Mouse (Mus musculus) stomach, postnatal 0 days (tissue): Measurements from ENCODE around the gene Wbp2nl. TPM values are rescaled to one million over a fixed set of nuclear protein-coding genes. Genes with fewer than 3 reads are reported as not detected.

Experiments
- ATAC-seq: fragments of 200-750 bp; cut with Nextera tagmentation; 2 replicates; pipeline ENCODE4 v1.8.0; 2017; ENCODE audit not compliant: low FRiP score, low TSS enrichment
- DNase-seq: peaks from one replicate; pipeline ENCODE4 v3.0.0-alpha.2; 2016; ENCODE audit warnings: low spot score
- H3K27ac ChIP-seq: fragments of 300-500 bp; sonication (generic); replicated peaks from 2 replicates; pipeline ENCODE4 v1.5.1; 2014; ENCODE audit warnings: mild to moderate bottlenecking, control low read depth
- H3K27me3 ChIP-seq: fragments of 300-500 bp; sonication (generic); 2 replicates; pipeline ENCODE4 v1.6.1; 2014; ENCODE audit warnings: low read length; ENCODE audit not compliant: control insufficient read depth, insufficient read depth
- H3K36me3 ChIP-seq: fragments of 300-500 bp; sonication (generic); 2 replicates; pipeline ENCODE4 v1.6.1; 2014; ENCODE audit warnings: low read length, mixed read lengths; ENCODE audit not compliant: control insufficient read depth, insufficient read depth
- H3K4me1 ChIP-seq: fragments of 300-500 bp; sonication (generic); replicated peaks from 2 replicates; pipeline ENCODE4 v1.6.1; 2014; ENCODE audit warnings: antibody characterized with exemption; ENCODE audit not compliant: control insufficient read depth, insufficient read depth
- H3K4me2 ChIP-seq: fragments of 300-500 bp; sonication (generic); replicated peaks from 2 replicates; pipeline ENCODE4 v1.6.1; 2014; ENCODE audit warnings: low read depth, mild to moderate bottlenecking, control low read depth, moderate library complexity
- H3K4me3 ChIP-seq: fragments of 300-500 bp; sonication (generic); 2 replicates; pipeline ENCODE4 v1.5.1; 2014; ENCODE audit warnings: low read depth, low read length, control low read depth
- H3K9ac ChIP-seq: fragments of 300-500 bp; sonication (generic); 2 replicates; pipeline ENCODE4 v1.6.1; 2014; ENCODE audit warnings: mild to moderate bottlenecking, low read length, control low read depth, mixed read lengths
- H3K9me3 ChIP-seq: fragments of 300-500 bp; sonication (generic); 2 replicates; pipeline ENCODE4 v1.6.1; 2016; ENCODE audit warnings: low read length; ENCODE audit not compliant: control insufficient read depth
- CTCF ChIP-seq: IDR thresholded peaks from 2 replicates; pipeline ENCODE4 v1.5.1; 2016; ENCODE audit warnings: antibody characterized with exemption, low read depth, mild to moderate bottlenecking, moderate library complexity
- EP300 ChIP-seq: optimal IDR thresholded peaks from 2 replicates; pipeline ENCODE3; 2016; ENCODE audit warnings: antibody characterized with exemption
- WGBS: fragments of 180-500 bp; shearing (Covaris S2); extraction: QIAGEN DNeasy Blood & Tissue Kit; methylation state at CpG from one replicate; pipeline ENCODE4 v1.1.7; 2014; 5-methylcytosine and 5-hydroxymethylcytosine counted together
- polyA plus RNA-seq: library from polyadenylated mRNA; unstranded; fragments of >200 nt; fragmentation: Nextera tagmentation; extraction: Ambion mirVana; gene quantifications from 2 replicates; pipeline ENCODE4 v1.2.1, GENCODE M21; 2015

Gene Wbp2nl
- polyA plus RNA-seq, 1 experiment from 2014 or later: 0.08 TPM

DNA sequence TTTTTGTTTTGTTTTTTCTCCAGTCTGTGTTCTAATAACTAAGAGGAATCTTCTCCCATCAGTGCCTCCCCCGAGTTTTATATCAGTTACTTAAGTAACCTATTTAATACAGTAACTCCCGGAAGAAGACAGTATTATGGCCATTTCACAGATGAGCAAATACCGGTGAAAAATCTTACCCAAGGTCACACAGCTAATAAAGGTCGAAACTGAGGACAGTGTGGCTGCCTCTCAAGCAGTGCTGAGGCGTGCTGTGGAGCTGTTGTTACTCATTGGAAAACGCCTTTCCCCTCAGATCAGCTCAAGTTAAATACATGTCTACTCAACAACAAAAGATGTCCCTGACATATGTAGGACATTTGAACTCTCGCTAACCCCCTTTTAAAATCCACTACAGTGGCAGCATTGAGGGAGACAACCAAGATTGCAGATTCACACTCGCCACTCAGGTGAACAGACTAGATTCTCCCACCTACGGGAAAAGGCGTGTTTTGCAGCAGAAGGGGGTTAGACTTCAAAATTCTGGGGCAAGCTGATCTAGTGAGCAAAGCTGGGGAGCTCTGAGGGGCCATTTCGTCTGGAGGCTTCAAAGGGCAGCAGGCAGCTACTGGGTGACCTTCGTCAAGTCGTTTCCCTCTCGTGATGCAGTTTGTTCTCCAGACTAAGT is 54.5 kb downstream of the Wbp2nl start:
- H3K36me3 ChIP-seq: peaks cover 15% of the 10 kb centered on the region
- WGBS: 17% methylated on average over 14 of the region's 14 CpGs
- H3K27me3 ChIP-seq: no peaks in the 10 kb centered on the region
- H3K4me2 ChIP-seq: peak overlapping the region; percentile 81
- no peaks in the 10 kb centered on the region for H3K4me1 ChIP-seq
- DNase-seq (no peak), ATAC-seq (no peak)
- H3K9me3 ChIP-seq: no peaks in the 10 kb centered on the region
- peak overlapping the region; percentile 89 for H3K27ac ChIP-seq
- TF ChIP-seq CTCF (no peak), EP300 (no peak)
- H3K9ac ChIP-seq: peak overlapping the region; percentile 98
- H3K4me3 ChIP-seq: peak overlapping the region; percentile 96

DNA sequence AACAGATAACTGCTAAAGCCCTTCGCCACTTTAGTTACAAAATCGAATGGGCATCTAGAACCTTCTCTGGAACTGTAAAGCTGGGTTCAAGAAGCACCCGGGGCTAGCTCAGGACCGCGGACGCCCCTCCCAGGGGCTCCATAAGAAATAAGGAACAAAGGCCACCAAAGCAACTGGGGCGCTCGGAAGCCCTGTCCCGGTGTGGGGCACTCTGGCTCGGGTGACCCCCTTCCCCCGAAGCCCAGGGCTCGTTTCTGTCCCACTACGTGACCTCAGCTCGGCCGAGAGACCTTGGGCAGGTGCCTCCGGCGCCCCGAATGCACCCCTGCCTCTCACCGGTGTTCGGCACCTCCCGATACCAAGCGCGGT is 55.0 kb downstream of the Wbp2nl start:
- WGBS: under 1% methylated on average over 23 of the region's 23 CpGs
- DNase-seq (no peak), ATAC-seq (no peak)
- Histone ChIP-seq H3K27ac (peak overlapping the region; percentile 89), H3K4me2 (peak overlapping the region; percentile 81), H3K27me3 (no peaks in the 10 kb centered on the region), H3K9ac (peak overlapping the region; percentile 98), H3K4me1 (no peaks in the 10 kb centered on the region), H3K9me3 (no peaks in the 10 kb centered on the region), H3K4me3 (peak overlapping the region; percentile 96), H3K36me3 (peaks cover 11% of the 10 kb centered on the region)
- TF ChIP-seq CTCF (no peak), EP300 (no peak)

DNA sequence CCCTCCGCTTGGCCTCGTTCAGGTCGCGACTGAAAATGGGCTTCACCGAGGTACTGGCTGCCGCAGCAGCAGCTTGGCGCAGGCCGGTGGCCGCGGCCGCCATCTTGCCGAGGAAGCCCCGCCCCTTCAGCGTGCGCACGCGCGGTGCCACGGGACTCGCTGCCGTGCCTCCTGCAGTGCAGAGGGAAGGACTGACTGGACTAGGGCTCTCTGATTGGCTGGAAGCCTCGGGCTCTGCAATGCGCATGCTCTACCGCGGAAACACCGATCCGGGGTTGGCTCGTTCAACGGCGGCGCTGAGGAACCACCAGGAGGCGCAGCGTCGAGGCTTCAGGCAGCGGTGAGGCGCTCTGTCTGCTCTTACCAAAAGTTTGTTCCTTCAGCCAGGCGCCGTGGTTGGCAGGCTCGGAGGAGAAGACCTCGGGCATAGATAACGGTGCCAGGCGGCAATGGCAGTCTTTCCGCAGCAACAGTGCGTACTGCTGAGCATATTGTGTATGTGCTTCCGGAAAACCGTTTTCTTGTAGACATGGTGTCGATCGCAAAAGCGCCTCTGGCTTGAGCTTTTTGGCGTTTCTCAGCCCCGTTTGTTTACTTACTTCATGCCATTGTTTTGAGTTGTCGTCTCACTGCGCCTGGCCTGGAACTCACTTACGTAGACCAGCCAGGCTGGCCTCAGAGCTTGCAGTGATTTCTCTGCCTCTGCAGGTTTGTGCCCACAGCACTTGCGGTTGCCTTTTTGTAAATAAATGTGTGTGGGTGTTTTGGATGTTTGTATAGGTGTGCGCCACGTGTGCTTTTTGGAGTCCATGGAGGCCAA is 55.6 kb downstream of the Wbp2nl start, which contains the start of gene Ndufa6:
Gene Ndufa6, minus strand, starts transcription at position 197 of the 820 bp plus-strand sequence.
- Histone ChIP-seq H3K4me3 (peak within 1 kb of the TSS; percentile 96), H3K9ac (peak within 1 kb of the TSS; percentile 98), H3K4me1 (no peaks in the 10 kb centered on the region), H3K4me2 (peak within 1 kb of the TSS; percentile 81), H3K27me3 (no peaks in the 10 kb centered on the region), H3K36me3 (peaks cover 8% of the 10 kb centered on the region; the same call in 1 of the 2 replicates), H3K27ac (peak within 1 kb of the TSS; percentile 93), H3K9me3 (no peaks in the 10 kb centered on the region)
- TF ChIP-seq EP300 (peak; percentile 62), CTCF (peak; percentile 100)
- peak; percentile 98 for DNase-seq
- WGBS: 1% methylated on average over 56 of the region's 57 CpGs
- ATAC-seq: peak; percentile 98

DNA sequence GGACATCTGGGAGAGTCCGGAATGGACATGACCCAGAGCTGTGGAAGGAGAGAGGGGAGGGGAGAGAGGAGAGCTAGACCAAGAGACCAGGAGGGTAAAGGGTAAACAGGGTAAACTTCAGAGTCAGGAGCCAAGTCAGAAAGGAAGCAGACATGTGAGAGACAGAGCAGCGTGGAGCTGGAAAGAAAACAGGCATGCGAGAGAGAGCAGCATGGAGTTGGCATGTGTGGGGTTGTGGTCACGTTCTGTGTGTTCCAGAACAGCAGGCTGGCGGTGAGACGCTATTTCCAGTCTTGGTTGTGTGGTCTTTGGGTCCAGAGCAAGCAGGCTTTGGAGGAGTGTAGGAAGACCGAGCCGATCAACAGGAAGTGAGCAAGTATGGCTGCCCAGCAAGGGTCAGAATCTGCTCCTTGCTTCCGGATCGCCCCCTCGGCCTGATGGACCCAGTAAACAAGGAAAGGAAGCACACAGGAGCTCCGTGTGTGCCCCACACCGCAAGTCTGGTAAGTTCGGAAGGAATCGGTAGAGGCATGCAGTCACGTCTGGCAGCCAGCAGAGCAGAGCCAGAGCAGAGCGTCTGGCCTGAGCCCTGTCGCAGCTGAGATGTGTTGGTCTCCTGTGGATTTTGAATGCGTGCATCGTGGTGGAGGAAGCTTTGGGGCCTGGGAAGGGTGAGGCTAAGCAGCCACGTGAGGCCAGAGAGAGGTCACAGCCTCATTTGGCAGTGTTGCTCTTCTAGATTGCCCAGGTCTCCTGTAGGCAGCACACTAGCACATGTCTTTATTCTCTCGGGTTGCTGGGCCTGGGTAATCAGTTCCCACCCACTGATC is 59.9 kb downstream of the Wbp2nl start:
- Histone ChIP-seq H3K4me1 (no peaks in the 10 kb centered on the region), H3K9me3 (no peaks in the 10 kb centered on the region), H3K4me3 (no peak overlapping the region), H3K9ac (no peak overlapping the region), H3K27me3 (no peaks in the 10 kb centered on the region), H3K4me2 (no peak overlapping the region), H3K27ac (peak overlapping the region; percentile 35; the same call in 1 of the 2 replicates), H3K36me3 (no peaks in the 10 kb centered on the region)
- 45% methylated on average over 22 of the region's 22 CpGs for WGBS
- ATAC-seq: no peak
- no peak for DNase-seq
- no peak for TF ChIP-seq EP300
- TF ChIP-seq CTCF: no peak

DNA sequence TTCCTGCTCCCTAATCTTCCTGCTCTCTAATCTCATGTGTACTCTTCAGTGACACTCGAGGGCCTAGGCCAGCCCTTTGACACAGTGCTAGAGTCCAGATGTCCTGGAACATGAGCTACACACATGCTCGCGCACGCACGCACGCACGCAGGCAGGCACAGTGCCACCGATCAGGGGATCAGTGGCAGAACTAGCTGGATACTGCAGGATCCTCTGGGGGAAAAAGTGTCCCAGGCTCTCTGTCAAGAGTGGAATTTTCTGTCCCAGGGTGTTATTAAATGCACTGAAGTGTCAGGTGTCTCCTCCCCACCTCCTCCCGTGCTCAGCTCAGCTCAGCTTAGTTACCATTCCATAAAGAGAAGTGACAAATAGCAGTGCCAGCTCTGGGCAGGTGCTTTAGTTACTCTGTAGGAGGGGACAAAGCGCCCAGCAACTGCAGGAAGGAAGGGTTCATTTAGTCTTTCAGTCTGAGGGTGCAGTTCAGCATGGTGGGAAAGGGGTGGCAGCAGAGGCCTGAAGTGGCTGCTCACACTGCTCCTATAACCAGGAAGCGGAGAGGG is 62.8 kb downstream of the Wbp2nl start:
- H3K4me1 ChIP-seq: no peaks in the 10 kb centered on the region
- H3K4me2 ChIP-seq: no peak overlapping the region
- H3K36me3 ChIP-seq: no peaks in the 10 kb centered on the region
- peak overlapping the region; percentile 58 for H3K27ac ChIP-seq
- WGBS: 61% methylated on average over 11 of the region's 11 CpGs
- no peaks in the 10 kb centered on the region for H3K27me3 ChIP-seq
- H3K4me3 ChIP-seq: no peak overlapping the region
- no peak overlapping the region; the same call in 1 of the 2 replicates for H3K9ac ChIP-seq
- TF ChIP-seq EP300 (no peak), CTCF (peak; percentile 74)
- peak; percentile 75 for DNase-seq
- H3K9me3 ChIP-seq: no peaks in the 10 kb centered on the region
- ATAC-seq: peak; percentile 92
